Comparison of ENCODE assay signal across 18 mouse cellular contexts in genomic region chr6:87756896-87757295, GRCm38 (mm10). TPM values are rescaled to one million over a fixed set of nuclear protein-coding genes. Genes with fewer than 3 reads are reported as not detected.
"Had no signal": no experiment of that assay in that cellular context is flagged by ENCODE, and none has a peak within 500 bp of the region (broad histone marks: within the 10 kb centered on the region; RNA-seq: fewer than 3 reads in every experiment).

No protein-coding gene starts in this region.

- H3K9ac ChIP-seq: neural tube, embryonic 15.5 days; stomach, embryonic 15.5 days had no signal

- H3K4me3 ChIP-seq: neural tube, embryonic 15.5 days; stomach, embryonic 15.5 days had no signal

- H3K27ac ChIP-seq: neural tube, embryonic 15.5 days; stomach, embryonic 15.5 days; stomach, postnatal 0 days had no signal

- H3K4me2 ChIP-seq: neural tube, embryonic 15.5 days; stomach, embryonic 15.5 days had no signal

- H3K4me1 ChIP-seq: neural tube, embryonic 15.5 days; stomach, embryonic 15.5 days had no signal

- H3K27me3 ChIP-seq: neural tube, embryonic 15.5 days; stomach, embryonic 15.5 days had no signal

- DNase-seq: retina, postnatal 1 day; right cerebral cortex, adult 18-20 months; right cerebral cortex, postnatal 14 days; right cerebral cortex, postnatal 25 days; right cerebral cortex, postnatal 4 days; spleen, adult 18-20 months; thymus, adult 18-20 months; thymus, adult 2 months; thymus, postnatal 14 days; thymus, postnatal 25 days; thymus, postnatal 36 days; thymus, postnatal 4 days had no signal

- H3K9me3 ChIP-seq: neural tube, embryonic 15.5 days; stomach, embryonic 15.5 days had no signal

- H3K36me3 ChIP-seq: stomach, embryonic 15.5 days had no signal

RNA-seq across cellular contexts. Expression of gene Gp9, which starts 21.0 kb away (rescaled TPM):
- polyA plus RNA-seq: small intestine, adult 2 months; testis, adult 2 months had no signal

RNA-seq across cellular contexts. Expression of gene Efcc1, which starts 26.2 kb away (rescaled TPM):
- total RNA-seq: neutrophil, adult 5-6 weeks had no signal
